Mouse (Mus musculus) cortical plate, adult 2 months (tissue): ENCODE results near the gene Meis2. TPM values are rescaled to one million over a fixed set of nuclear protein-coding genes. Genes with fewer than 3 reads are reported as not detected.

Experiments used
- H3K27ac ChIP-seq: fragments of 200-500 bp; 2 replicates; pipeline ENCODE4 v1.5.1; 2012; ENCODE audit warnings: low read length, control low read depth, inconsistent platforms; ENCODE audit not compliant: insufficient read depth
- H3K4me1 ChIP-seq: fragments of 200-500 bp; 2 replicates; pipeline ENCODE4 v1.6.1; 2011; ENCODE audit warnings: low read length; ENCODE audit not compliant: control insufficient read depth, insufficient read depth
- H3K4me3 ChIP-seq: fragments of 200-500 bp; 2 replicates; pipeline ENCODE4 v1.5.1; 2011; ENCODE audit warnings: mild to moderate bottlenecking, low read length, control low read depth; ENCODE audit not compliant: insufficient read depth
- CTCF ChIP-seq: fragments of 200-500 bp; IDR thresholded peaks from 2 replicates; pipeline ENCODE4 v1.5.1; 2011; ENCODE audit warnings: mild to moderate bottlenecking, control low read depth, low read length; ENCODE audit not compliant: insufficient read depth; ENCODE audit errors: extremely low read depth
- POLR2A ChIP-seq: fragments of 200-500 bp; IDR thresholded peaks from 2 replicates; pipeline ENCODE4 v1.6.1; 2011; ENCODE audit warnings: mild to moderate bottlenecking, low read length, control low read depth; ENCODE audit not compliant: insufficient read depth; ENCODE audit errors: extremely low read depth
- polyA plus RNA-seq: library from polyadenylated mRNA; depleted of rRNA; stranded (reverse); fragments of >200 nt; gene quantifications from 2 replicates; pipeline ENCODE4 v1.2.3, GENCODE M21; 2012

The Meis2 gene
- polyA plus RNA-seq, 1 experiment, result 86.1 TPM

- no peak for TF ChIP-seq CTCF
- TF ChIP-seq POLR2A, result no peak
- Histone ChIP-seq H3K4me3 (no peak overlapping the region), H3K27ac (no peak overlapping the region), H3K4me1 (peaks cover 2% of the 10 kb centered on the region; the same call in 1 of the 2 replicates)
Measured at GRCm38 (mm10) chr2:115920336-115920951, 145.2 kb downstream of the Meis2 start.

- H3K27ac ChIP-seq, result no peak overlapping the region
- no peak overlapping the region for H3K4me3 ChIP-seq
- H3K4me1 ChIP-seq, result peaks cover 2% of the 10 kb centered on the region; the same call in 1 of the 2 replicates
- TF ChIP-seq POLR2A (no peak), CTCF (no peak)
Measured at GRCm38 (mm10) chr2:115919141-115920071, 146.2 kb downstream of the Meis2 start.

GRCm38 (mm10) chr2:115918561-115918960 lies 147.1 kb downstream of the Meis2 start:
- Histone ChIP-seq H3K27ac (no peak overlapping the region), H3K4me1 (peaks cover 2% of the 10 kb centered on the region; the same call in 1 of the 2 replicates), H3K4me3 (no peak overlapping the region)
- TF ChIP-seq POLR2A (no peak), CTCF (no peak)

GRCm38 (mm10) chr2:115914539-115914938 lies 151.1 kb downstream of the Meis2 start:
- no peak overlapping the region for H3K27ac ChIP-seq
- TF ChIP-seq POLR2A, result no peak
- TF ChIP-seq CTCF, result no peak
- H3K4me1 ChIP-seq, result peaks cover 2% of the 10 kb centered on the region; the same call in 1 of the 2 replicates
- no peak overlapping the region for H3K4me3 ChIP-seq

GRCm38 (mm10) chr2:115912948-115913529 lies 152.6 kb downstream of the Meis2 start:
- Histone ChIP-seq H3K27ac (no peak overlapping the region), H3K4me3 (no peak overlapping the region), H3K4me1 (peaks cover 2% of the 10 kb centered on the region; the same call in 1 of the 2 replicates)
- TF ChIP-seq POLR2A (no peak), CTCF (no peak)

GRCm38 (mm10) chr2:115911913-115912642 lies 153.6 kb downstream of the Meis2 start:
- no peak overlapping the region for H3K27ac ChIP-seq
- peaks cover 2% of the 10 kb centered on the region; the same call in 1 of the 2 replicates for H3K4me1 ChIP-seq
- H3K4me3 ChIP-seq, result no peak overlapping the region
- TF ChIP-seq CTCF (no peak), POLR2A (no peak)

GRCm38 (mm10) chr2:115910217-115910616 lies 155.4 kb downstream of the Meis2 start:
- no peak for TF ChIP-seq POLR2A
- TF ChIP-seq CTCF, result no peak
- no peaks in the 10 kb centered on the region for H3K4me1 ChIP-seq

GRCm38 (mm10) chr2:115901007-115901406 lies 164.6 kb downstream of the Meis2 start:
- Histone ChIP-seq H3K4me1 (no peaks in the 10 kb centered on the region), H3K4me3 (no peak overlapping the region), H3K27ac (no peak overlapping the region)
- TF ChIP-seq POLR2A (no peak), CTCF (no peak)

More at GRCm38 (mm10) chr2:115910217-115910616, 155.4 kb downstream of the Meis2 start:
- no peak overlapping the region for H3K4me3 ChIP-seq
- H3K27ac ChIP-seq, result no peak overlapping the region

GRCm38 (mm10) chr2:115897559-115897958 lies 168.1 kb downstream of the Meis2 start:
- TF ChIP-seq CTCF (no peak), POLR2A (no peak)
- Histone ChIP-seq H3K4me1 (peaks cover 3% of the 10 kb centered on the region), H3K4me3 (no peak overlapping the region), H3K27ac (no peak overlapping the region)
